Mouse (Mus musculus) CH12.LX (cell line): Measurements from ENCODE around the gene Pde8b. TPM values are rescaled to one million over a fixed set of nuclear protein-coding genes. Genes with fewer than 3 reads are reported as not detected.

Source experiments
- DNase-seq: peaks from one replicate; pipeline ENCODE4 v3.0.0-alpha.2; 2013; ENCODE audit errors: extremely low read depth
- H3K27ac ChIP-seq: 2 replicates; pipeline ENCODE4 v1.5.1; 2012; ENCODE audit warnings: low read depth, mild to moderate bottlenecking, control low read depth, moderate library complexity; ENCODE audit not compliant: insufficient read depth
- H3K27me3 ChIP-seq: replicated peaks from 2 replicates; pipeline ENCODE3; 2012; ENCODE audit warnings: inconsistent platforms
- H3K36me3 ChIP-seq, 2 experiments: replicated peaks in 1 of 2; 2 replicates each; pipeline versions ENCODE3 to v1.6.1; 2012; ENCODE audit warnings: inconsistent platforms in 1 of 2, low read length in 1 of 2, mild to moderate bottlenecking in 1 of 2, mixed read lengths in 1 of 2, moderate library complexity in 1 of 2; ENCODE audit not compliant: control insufficient read depth in 1 of 2, insufficient read depth in 1 of 2
- H3K4me1 ChIP-seq, 2 experiments: 2 replicates each; pipeline ENCODE4 v1.6.1; 2012; ENCODE audit warnings: inconsistent platforms in 1 of 2, moderate library complexity in 1 of 2; ENCODE audit not compliant: insufficient read depth in 2 of 2, control insufficient read depth in 1 of 2
- H3K4me2 ChIP-seq: 2 replicates; pipeline ENCODE4 v1.6.1; 2012; ENCODE audit warnings: low read depth, mild to moderate bottlenecking, control low read depth; ENCODE audit not compliant: poor library complexity, insufficient read depth, severe bottlenecking
- H3K4me3 ChIP-seq, 3 experiments: fragments of 150-350 bp in 1 of 3; sonication (generic) in 1 of 3; replicated peaks in 1 of 3; 2 replicates each; pipeline versions ENCODE3 to v1.5.1; 2011 to 2012; ENCODE audit warnings: low read depth in 2 of 3, low read length in 2 of 3, mild to moderate bottlenecking in 2 of 3, moderate library complexity in 2 of 3, control low read depth in 1 of 3, improper control_type of control experiment in 1 of 3, inconsistent platforms in 1 of 3, mixed read lengths in 1 of 3; ENCODE audit not compliant: poor library complexity in 1 of 3
- H3K79me2 ChIP-seq: replicated peaks from 2 replicates; pipeline ENCODE4 v1.6.1; 2012; ENCODE audit warnings: mild to moderate bottlenecking, moderate library complexity; ENCODE audit not compliant: control insufficient read depth, poor library complexity, insufficient read depth, severe bottlenecking; ENCODE audit errors: extremely low read depth
- H3K9ac ChIP-seq: 2 replicates; pipeline ENCODE4 v1.6.1; 2012; ENCODE audit warnings: low read depth, mild to moderate bottlenecking, control low read depth, moderate library complexity; ENCODE audit not compliant: insufficient read depth
- H3K9me3 ChIP-seq: replicated peaks from 2 replicates; pipeline ENCODE3; 2012; ENCODE audit warnings: low read length, inconsistent platforms, mixed read lengths
- BHLHE40 ChIP-seq: IDR thresholded peaks from 2 replicates; pipeline ENCODE4 v1.6.1; 2011; ENCODE audit warnings: mild to moderate bottlenecking, low read depth, low read length, improper control_type of control experiment
- E2F4 ChIP-seq: IDR thresholded peaks from 2 replicates; pipeline ENCODE4 v1.6.1; 2011; ENCODE audit warnings: low read depth, low read length, improper control_type of control experiment; ENCODE audit not compliant: insufficient replicate concordance
- EP300 ChIP-seq: IDR thresholded peaks from 2 replicates; pipeline ENCODE4 v1.6.1; 2011; ENCODE audit warnings: low read length, improper control_type of control experiment
- ETS1 ChIP-seq: conservative IDR thresholded peaks from 2 replicates; pipeline ENCODE4 v1.6.1; 2012; ENCODE audit warnings: low read depth, mild to moderate bottlenecking, inconsistent platforms, low read length, improper control_type of control experiment, moderate library complexity
- JUN ChIP-seq: IDR thresholded peaks from 2 replicates; pipeline ENCODE4 v1.6.1; 2011; ENCODE audit warnings: low read depth, mild to moderate bottlenecking, low read length, improper control_type of control experiment, moderate library complexity; ENCODE audit not compliant: insufficient read depth
- JUND ChIP-seq: conservative IDR thresholded peaks from 2 replicates; pipeline ENCODE4 v1.6.1; 2011; ENCODE audit warnings: low read depth, low read length, improper control_type of control experiment
- MAFK ChIP-seq: IDR thresholded peaks from 2 replicates; pipeline ENCODE4 v1.6.1; 2011; ENCODE audit warnings: low read length, improper control_type of control experiment; ENCODE audit not compliant: insufficient replicate concordance
- MAX ChIP-seq: IDR thresholded peaks from 2 replicates; pipeline ENCODE4 v1.6.1; 2011; ENCODE audit warnings: low read length, improper control_type of control experiment
- MXI1 ChIP-seq: IDR thresholded peaks from 2 replicates; pipeline ENCODE4 v1.6.1; 2011; ENCODE audit warnings: mild to moderate bottlenecking, low read depth, low read length, improper control_type of control experiment
- MYC ChIP-seq: IDR thresholded peaks from 2 replicates; pipeline ENCODE4 v1.6.1; 2011; ENCODE audit warnings: low read depth, mild to moderate bottlenecking, improper control_type of control experiment, low read length
- NRF1 ChIP-seq: IDR thresholded peaks from 2 replicates; pipeline ENCODE4 v1.6.1; 2014; ENCODE audit warnings: low read depth, mild to moderate bottlenecking, inconsistent platforms, low read length, improper control_type of control experiment, moderate library complexity
- RAD21 ChIP-seq: IDR thresholded peaks from 2 replicates; pipeline ENCODE4 v1.6.1; 2011; ENCODE audit warnings: low read depth, mild to moderate bottlenecking, low read length, improper control_type of control experiment, moderate library complexity
- SMC3 ChIP-seq: IDR thresholded peaks from 2 replicates; pipeline ENCODE4 v1.6.1; 2011; ENCODE audit warnings: low read depth, low read length, improper control_type of control experiment
- UBTF ChIP-seq: IDR thresholded peaks from 2 replicates; pipeline ENCODE4 v1.6.1; 2012; ENCODE audit warnings: low read depth, mild to moderate bottlenecking, inconsistent platforms, low read length, improper control_type of control experiment, moderate library complexity
- USF1 ChIP-seq: IDR thresholded peaks from 2 replicates; pipeline ENCODE4 v1.6.1; 2014; ENCODE audit warnings: low read depth, mild to moderate bottlenecking, inconsistent platforms, low read length, improper control_type of control experiment
- ZC3H11A ChIP-seq: IDR thresholded peaks from 2 replicates; pipeline ENCODE4 v1.6.1; 2012; ENCODE audit warnings: low read depth, mild to moderate bottlenecking, inconsistent platforms, low read length, improper control_type of control experiment
- dilution Hi-C: fragments of 300-500 bp; cut with MboI; formaldehyde crosslinking; loops from 2 replicates; pipeline ENCODE4 v1.14.3; 2020; ENCODE audit warnings: low sequenced_read_pairs; ENCODE audit not compliant: extremely low pct_unique_long_range_greater_than_20kb, extremely low pct_ligation_motif_present
- in situ Hi-C: fragments of 300-500 bp; cut with MboI; formaldehyde crosslinking; loops from 3 replicates; pipeline ENCODE4 v1.14.3; 2019; ENCODE audit warnings: low sequenced_read_pairs, low pct_ligation_motif_present, low pct_unique_long_range_greater_than_20kb, mixed read lengths
- polyA plus RNA-seq: library from polyadenylated mRNA; unstranded; fragments of >175 nt; gene quantifications from 2 replicates; pipeline ENCODE4 v1.2.1, GENCODE M21; 2012; ENCODE audit warnings: low read depth; ENCODE audit not compliant: insufficient read length
- total RNA-seq, 2 experiments: library from RNA; depleted of rRNA; stranded (reverse); fragments of 300-350 nt in 1 of 2; fragments of >200 nt in 1 of 2; gene quantifications; 2 replicates each; pipeline ENCODE4 v1.2.3; 2012 to 2014

The Pde8b gene
- total and polyA plus RNA-seq, 3 experiments = 0.25 to 2.0 (median 0.93) TPM

DNA sequence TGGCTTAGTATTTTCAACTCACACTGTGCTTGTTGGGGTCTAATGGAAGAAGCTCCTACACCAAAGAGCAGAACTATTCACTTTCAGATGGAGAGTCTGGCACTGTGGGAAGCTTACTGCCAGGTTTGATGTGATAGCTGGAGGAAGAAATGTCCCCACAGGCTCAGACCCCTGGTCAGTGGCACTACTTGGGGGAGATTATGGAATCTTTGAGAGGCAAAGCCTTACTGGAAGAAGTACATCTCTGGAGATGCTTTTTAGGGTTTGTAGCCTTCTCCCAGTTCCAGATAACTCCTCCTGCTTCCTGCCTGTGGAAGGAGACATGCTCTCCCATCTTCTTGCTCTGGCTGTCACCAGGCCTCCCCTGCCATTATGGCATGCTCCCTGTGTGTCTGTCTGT, 50.1 kb downstream of the Pde8b start:
- dilution Hi-C loops = no loop called here
- in situ Hi-C loops = no loop called here
- Histone ChIP-seq H3K79me2 (no peaks in the 10 kb centered on the region), H3K4me1 (no peaks in the 10 kb centered on the region; a peak in 1 of 4 replicates), H3K4me3 (no peak overlapping the region), H3K36me3 (no peaks in the 10 kb centered on the region), H3K4me2 (no peak overlapping the region), H3K9me3 (no peaks in the 10 kb centered on the region), H3K9ac (no peak overlapping the region), H3K27me3 (no peaks in the 10 kb centered on the region), H3K27ac (no peak overlapping the region)
- DNase-seq = no peak
- TF ChIP-seq ETS1 (no peak), MAX (no peak), UBTF (no peak), MYC (no peak), EP300 (no peak), USF1 (no peak)

DNA sequence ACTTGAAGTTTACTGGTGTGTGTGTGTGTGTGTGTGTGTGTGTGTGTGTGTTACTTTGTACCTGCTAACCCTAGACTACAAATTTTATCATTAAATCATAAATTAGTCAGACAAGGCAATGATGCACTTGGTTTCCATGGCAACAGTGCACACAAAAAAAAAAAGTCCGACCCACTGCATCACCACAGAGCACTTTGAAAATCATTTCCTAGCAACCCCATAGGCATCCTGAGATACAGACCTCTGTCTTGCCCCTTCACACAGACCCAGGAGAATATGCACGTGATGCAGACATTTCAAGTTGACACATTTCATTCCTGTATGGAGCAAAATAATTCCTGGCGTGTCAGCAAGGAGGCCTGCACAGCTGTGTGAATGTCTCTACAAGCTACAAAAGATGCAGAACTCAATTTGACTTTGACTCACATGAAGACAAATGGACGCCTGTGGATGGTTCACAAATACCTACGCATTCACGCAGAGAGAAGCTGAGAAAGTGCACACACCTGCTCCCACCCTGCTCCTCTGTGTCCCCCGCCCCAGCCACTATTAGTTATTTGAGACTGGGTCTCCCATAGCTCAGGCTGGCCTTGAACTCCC, 53.9 kb downstream of the Pde8b start:
- no peak overlapping the region for H3K9ac ChIP-seq
- H3K4me2 ChIP-seq = no peak overlapping the region
- dilution Hi-C loops = no loop called here
- no peaks in the 10 kb centered on the region for H3K36me3 ChIP-seq
- no peak overlapping the region for H3K4me3 ChIP-seq
- no peaks in the 10 kb centered on the region for H3K9me3 ChIP-seq
- H3K79me2 ChIP-seq = no peaks in the 10 kb centered on the region
- in situ Hi-C loops = no loop called here
- no peak overlapping the region for H3K27ac ChIP-seq
- no peaks in the 10 kb centered on the region; a peak in 1 of 4 replicates for H3K4me1 ChIP-seq
- no peak for DNase-seq
- TF ChIP-seq NRF1 = no peak
- no peak for TF ChIP-seq BHLHE40
- no peak for TF ChIP-seq ZC3H11A
- TF ChIP-seq RAD21 = no peak
- no peak for TF ChIP-seq JUND
- TF ChIP-seq MXI1 = no peak
- no peak for TF ChIP-seq MAFK
- no peak for TF ChIP-seq E2F4
- TF ChIP-seq SMC3 = no peak
- TF ChIP-seq JUN = no peak
- H3K27me3 ChIP-seq = no peaks in the 10 kb centered on the region
